Mouse (Mus musculus) spleen, adult 2 months (tissue): ENCODE measurements around the gene Tpst2.

Experiments used
- CTCF ChIP-seq: fragments of 200-500 bp; IDR thresholded peaks from 2 replicates; pipeline ENCODE4 v1.5.1; 2011; ENCODE audit warnings: mild to moderate bottlenecking, inconsistent platforms; ENCODE audit not compliant: insufficient read depth, insufficient read length, insufficient replicate concordance; ENCODE audit errors: extremely low read depth
- POLR2A ChIP-seq: fragments of 200-500 bp; IDR thresholded peaks from 2 replicates; pipeline ENCODE4 v1.6.1; 2011; ENCODE audit warnings: low read depth, low read length, inconsistent platforms

DNA sequence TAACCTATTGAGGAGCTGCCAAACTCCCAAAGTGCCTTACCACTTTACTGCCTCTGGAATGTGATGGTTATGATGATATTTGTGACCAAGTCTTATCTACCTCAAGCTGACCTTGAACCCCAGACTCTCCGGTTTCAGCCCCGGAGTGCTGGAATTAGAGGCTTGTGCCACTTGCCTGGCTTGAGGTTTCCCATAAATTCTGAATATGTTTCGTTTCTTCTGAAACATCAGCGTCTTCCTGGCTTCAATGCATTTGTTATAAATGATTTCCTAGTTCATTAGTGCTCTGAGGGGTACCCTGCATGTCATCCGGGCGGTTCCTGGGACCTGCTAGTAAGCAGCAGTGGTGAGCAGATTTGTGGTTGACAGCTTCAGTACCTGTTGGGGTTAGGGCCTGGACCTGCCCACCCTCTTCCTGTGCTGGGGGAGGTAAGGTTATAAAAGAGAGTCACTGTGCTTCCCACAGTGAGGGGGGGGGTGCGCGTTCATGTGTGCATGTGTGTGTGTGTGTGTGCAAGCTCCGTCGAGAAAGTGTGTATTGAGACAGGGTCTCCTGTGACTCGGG lies 1.5 kb downstream of the Tpst2 start:
- TF ChIP-seq CTCF = no peak
- TF ChIP-seq POLR2A = no peak
